Mouse (Mus musculus): ENCODE measurements around the gene E330021D16Rik. TPM values are rescaled to one million over a fixed set of nuclear protein-coding genes. Genes with fewer than 3 reads are reported as not detected.
"Not testable (repeated sequence)": the region's sequence is repeated elsewhere in the genome, so short reads cannot be mapped to it uniquely, and the experiment has no call there.

E330021D16Rik gene
- polyA plus RNA-seq (2016; fragmentation: Nextera tagmentation; extraction: Ambion mirVana), result 0.11 TPM in 1 of 2 replicates, not detected in the other

- 87% methylated on average over 9 of the region's 9 CpGs for WGBS
- DNase-seq (ENCODE audit: low spot score), result no peak
- Histone ChIP-seq H3K4me1 (peaks cover 19% of the 10 kb centered on the region), H3K27me3 (ENCODE audit: insufficient read depth, poor library complexity, severe bottlenecking) (no peaks in the 10 kb centered on the region), H3K27ac (no peak within 1 kb of the TSS), H3K9me3 (no peaks in the 10 kb centered on the region), H3K36me3 (no peaks in the 10 kb centered on the region), H3K4me3 (no peak within 1 kb of the TSS)
Observed at GRCm38 (mm10) chr6:136415133-136415775, at the start of gene E330021D16Rik. Gene E330021D16Rik, minus strand, starts transcription at chr6:136415569.

- WGBS, result 85% methylated on average over 8 of the region's 8 CpGs
- no peak for DNase-seq (ENCODE audit: low spot score)
- Histone ChIP-seq H3K36me3 (no peaks in the 10 kb centered on the region), H3K27ac (peak overlapping the region; percentile 93), H3K4me3 (no peak overlapping the region), H3K9me3 (no peaks in the 10 kb centered on the region), H3K4me1 (peaks cover 36% of the 10 kb centered on the region), H3K27me3 (ENCODE audit: insufficient read depth, poor library complexity, severe bottlenecking) (no peaks in the 10 kb centered on the region)
Observed at GRCm38 (mm10) chr6:136465021-136465420, 49.7 kb upstream of the E330021D16Rik start.

- 53% methylated on average over 12 of the region's 12 CpGs for WGBS
- DNase-seq (ENCODE audit: low spot score), result no peak
- peak overlapping the region; percentile 52; the same call in 1 of the 2 replicates for H3K27ac ChIP-seq
Observed at GRCm38 (mm10) chr6:136464121-136464621, 48.8 kb upstream of the E330021D16Rik start.

GRCm38 (mm10) chr6:136463491-136463890 lies 48.1 kb upstream of the E330021D16Rik start:
- peaks cover 21% of the 10 kb centered on the region for H3K4me1 ChIP-seq
- no peaks in the 10 kb centered on the region for H3K36me3 ChIP-seq
- WGBS, result 63% methylated on average over 9 of the region's 9 CpGs
- DNase-seq (ENCODE audit: low spot score), result no peak
- H3K27me3 ChIP-seq (ENCODE audit: insufficient read depth, poor library complexity, severe bottlenecking), result no peaks in the 10 kb centered on the region
- H3K27ac ChIP-seq, result peak overlapping the region; percentile 52; the same call in 1 of the 2 replicates
- no peak overlapping the region for H3K4me3 ChIP-seq
- no peaks in the 10 kb centered on the region for H3K9me3 ChIP-seq

More at GRCm38 (mm10) chr6:136464121-136464621, 48.8 kb upstream of the E330021D16Rik start:
- Histone ChIP-seq H3K9me3 (no peaks in the 10 kb centered on the region), H3K36me3 (no peaks in the 10 kb centered on the region), H3K4me3 (no peak overlapping the region), H3K27me3 (ENCODE audit: insufficient read depth, poor library complexity, severe bottlenecking) (no peaks in the 10 kb centered on the region), H3K4me1 (peaks cover 27% of the 10 kb centered on the region)

- Histone ChIP-seq H3K9me3 (no peaks in the 10 kb centered on the region), H3K4me3 (no peak overlapping the region)
Observed at GRCm38 (mm10) chr6:136459156-136459555, 43.8 kb upstream of the E330021D16Rik start.

GRCm38 (mm10) chr6:136456302-136456701 lies 40.9 kb upstream of the E330021D16Rik start:
- H3K36me3 ChIP-seq, result no peaks in the 10 kb centered on the region
- H3K9me3 ChIP-seq, result no peaks in the 10 kb centered on the region
- H3K4me3 ChIP-seq, result no peak overlapping the region
- no peaks in the 10 kb centered on the region for H3K27me3 ChIP-seq (ENCODE audit: insufficient read depth, poor library complexity, severe bottlenecking)
- WGBS, result 95% methylated on average over 1 of the region's 1 CpGs
- peaks cover 5% of the 10 kb centered on the region; the same call in 1 of the 2 replicates for H3K4me1 ChIP-seq
- H3K27ac ChIP-seq, result no peak overlapping the region
- DNase-seq (ENCODE audit: low spot score), result no peak

More at GRCm38 (mm10) chr6:136459156-136459555, 43.8 kb upstream of the E330021D16Rik start:
- Histone ChIP-seq H3K4me1 (peaks cover 4% of the 10 kb centered on the region; the same call in 1 of the 2 replicates), H3K27ac (no peak overlapping the region), H3K36me3 (no peaks in the 10 kb centered on the region), H3K27me3 (ENCODE audit: insufficient read depth, poor library complexity, severe bottlenecking) (no peaks in the 10 kb centered on the region)
- DNase-seq (ENCODE audit: low spot score), result no peak
- WGBS, result 70% methylated on average over 7 of the region's 7 CpGs

GRCm38 (mm10) chr6:136455696-136456095 lies 40.3 kb upstream of the E330021D16Rik start:
- no peak overlapping the region for H3K4me3 ChIP-seq
- H3K9me3 ChIP-seq, result no peaks in the 10 kb centered on the region
- no peak overlapping the region for H3K27ac ChIP-seq
- DNase-seq (ENCODE audit: low spot score), result no peak
- H3K36me3 ChIP-seq, result no peaks in the 10 kb centered on the region
- 67% methylated on average over 3 of the region's 3 CpGs for WGBS
- H3K27me3 ChIP-seq (ENCODE audit: insufficient read depth, poor library complexity, severe bottlenecking), result no peaks in the 10 kb centered on the region
- H3K4me1 ChIP-seq, result peaks cover 5% of the 10 kb centered on the region; the same call in 1 of the 2 replicates

GRCm38 (mm10) chr6:136452623-136453022 lies 37.3 kb upstream of the E330021D16Rik start:
- no peaks in the 10 kb centered on the region for H3K9me3 ChIP-seq
- H3K27ac ChIP-seq, result no peak overlapping the region
- 69% methylated on average over 3 of the region's 3 CpGs for WGBS
- peaks cover 5% of the 10 kb centered on the region; the same call in 1 of the 2 replicates for H3K4me1 ChIP-seq
- H3K36me3 ChIP-seq, result no peaks in the 10 kb centered on the region
- no peaks in the 10 kb centered on the region for H3K27me3 ChIP-seq (ENCODE audit: insufficient read depth, poor library complexity, severe bottlenecking)
- H3K4me3 ChIP-seq, result no peak overlapping the region
- DNase-seq (ENCODE audit: low spot score), result no peak

- no peaks in the 10 kb centered on the region for H3K9me3 ChIP-seq
- H3K27ac ChIP-seq, result no peak overlapping the region
- no peaks in the 10 kb centered on the region for H3K36me3 ChIP-seq
- WGBS, result 88% methylated on average over 6 of the region's 6 CpGs
- no peaks in the 10 kb centered on the region for H3K27me3 ChIP-seq (ENCODE audit: insufficient read depth, poor library complexity, severe bottlenecking)
- peaks cover 5% of the 10 kb centered on the region; the same call in 1 of the 2 replicates for H3K4me1 ChIP-seq
- no peak for DNase-seq (ENCODE audit: low spot score)
- H3K4me3 ChIP-seq, result no peak overlapping the region
Observed at GRCm38 (mm10) chr6:136450863-136451262, 35.5 kb upstream of the E330021D16Rik start.

- H3K4me1 ChIP-seq, result peaks cover 5% of the 10 kb centered on the region; the same call in 1 of the 2 replicates
- 76% methylated on average over 1 of the region's 1 CpGs for WGBS
- peak overlapping the region; percentile 62; the same call in 1 of the 2 replicates for H3K27ac ChIP-seq
- no peak overlapping the region for H3K4me3 ChIP-seq
- H3K36me3 ChIP-seq, result no peaks in the 10 kb centered on the region
- DNase-seq (ENCODE audit: low spot score), result no peak
- 0 out of 2 replicates have a peak, but pooled peaks cover 3% of the 10 kb centered on the region for H3K9me3 ChIP-seq
- no peaks in the 10 kb centered on the region for H3K27me3 ChIP-seq (ENCODE audit: insufficient read depth, poor library complexity, severe bottlenecking)
Observed at GRCm38 (mm10) chr6:136449930-136450329, 34.6 kb upstream of the E330021D16Rik start.

GRCm38 (mm10) chr6:136449270-136449692 lies 33.9 kb upstream of the E330021D16Rik start:
- no peaks in the 10 kb centered on the region for H3K27me3 ChIP-seq (ENCODE audit: insufficient read depth, poor library complexity, severe bottlenecking)
- peak; percentile 90 for DNase-seq (ENCODE audit: low spot score)
- H3K36me3 ChIP-seq, result no peaks in the 10 kb centered on the region
- H3K9me3 ChIP-seq, result 0 out of 2 replicates have a peak, but pooled peaks cover 8% of the 10 kb centered on the region
- H3K4me1 ChIP-seq, result peaks cover 5% of the 10 kb centered on the region; the same call in 1 of the 2 replicates
- peak overlapping the region; percentile 62; the same call in 1 of the 2 replicates for H3K27ac ChIP-seq
- 55% methylated on average over 9 of the region's 9 CpGs for WGBS
- no peak overlapping the region for H3K4me3 ChIP-seq

GRCm38 (mm10) chr6:136439205-136439604 lies 23.8 kb upstream of the E330021D16Rik start:
- H3K9me3 ChIP-seq; DNase-seq (ENCODE audit: low spot score); H3K4me1 ChIP-seq; H3K36me3 ChIP-seq; H3K27ac ChIP-seq; H3K4me3 ChIP-seq; H3K27me3 ChIP-seq (ENCODE audit: insufficient read depth, poor library complexity, severe bottlenecking): not testable (repeated sequence)
- WGBS, result 75% methylated on average over 2 of the region's 2 CpGs

- H3K4me3 ChIP-seq; H3K27ac ChIP-seq; DNase-seq (ENCODE audit: low spot score); H3K27me3 ChIP-seq (ENCODE audit: insufficient read depth, poor library complexity, severe bottlenecking); H3K9me3 ChIP-seq; H3K36me3 ChIP-seq; H3K4me1 ChIP-seq: not testable (repeated sequence)
- 80% methylated on average over 3 of the region's 3 CpGs for WGBS
Observed at GRCm38 (mm10) chr6:136436151-136436550, 20.8 kb upstream of the E330021D16Rik start.

Data from heart, embryonic 10.5 days (tissue).